ENCODE assay signal across 8 mouse cellular contexts in the genomic region with DNA sequence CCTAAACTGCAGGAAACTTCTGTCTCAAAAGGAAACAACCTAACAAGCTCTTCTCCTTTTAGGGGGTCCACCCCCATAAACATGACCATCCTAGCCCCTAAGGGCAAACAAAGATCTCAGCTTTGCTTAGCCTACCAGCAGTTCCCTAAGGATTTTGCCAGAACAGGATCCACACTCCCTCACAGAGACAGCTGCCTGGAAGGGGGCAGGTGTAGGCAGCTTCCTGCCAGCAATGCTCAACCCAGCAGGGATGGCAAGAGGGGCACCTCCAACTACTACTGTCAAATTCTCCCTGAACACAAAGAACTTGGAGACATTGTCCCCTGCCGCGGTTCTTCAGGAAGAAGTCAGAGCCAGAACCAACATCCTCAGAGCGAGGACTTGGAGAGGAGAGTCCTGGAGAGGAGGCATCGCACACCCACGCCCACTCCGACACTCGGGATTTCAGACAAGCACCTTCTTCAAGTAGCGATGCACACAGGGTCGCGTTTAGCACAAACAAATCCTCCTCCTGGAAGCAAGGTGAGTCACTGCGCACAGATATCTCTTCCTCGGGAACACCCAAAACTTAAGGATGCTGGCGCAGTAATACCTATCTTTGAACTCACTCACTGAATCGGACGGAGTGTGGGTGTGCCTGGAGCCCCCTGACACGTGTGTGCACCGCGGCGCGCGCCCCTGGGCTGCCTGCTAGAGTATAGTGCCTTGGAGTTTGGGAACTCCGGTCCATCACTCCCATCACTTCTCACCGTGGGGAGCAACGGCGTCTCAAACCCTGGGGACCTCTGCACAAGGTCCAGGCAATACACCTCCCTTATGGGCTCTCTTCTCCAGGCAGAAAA. TPM values are rescaled to one million over a fixed set of nuclear protein-coding genes. Genes with fewer than 3 reads are reported as not detected.
DNase-seq lines count a peak whose midpoint lies in the region; ATAC-seq and TF ChIP-seq lines count a peak whose summit lies in the region.

No protein-coding gene starts in this region.

- peak overlapping the region; percentile 72 for H3K9ac ChIP-seq in heart, embryonic 15.5 days
- H3K9ac ChIP-seq in liver, embryonic 15.5 days: no peak overlapping the region; the same call in 1 of the 2 replicates

- TF ChIP-seq CTCF in layer of hippocampus, adult 2 months (conservative IDR thresholded peaks at IDR 0.05): no peak

- ATAC-seq in heart, embryonic 15.5 days (replicated peaks; ENCODE audit: insufficient number of reproducible peaks, insufficient read depth, low FRiP score, low read depth): peak; percentile 26
- ATAC-seq in liver, embryonic 15.5 days (ENCODE audit: insufficient read depth): no peak
- ATAC-seq in megakaryocyte progenitor cell, adult 5-6 weeks (replicated peaks; ENCODE audit: poor library complexity): no peak

- no peak overlapping the region for H3K27ac ChIP-seq in layer of hippocampus, adult 2 months
- H3K27ac ChIP-seq in heart, embryonic 15.5 days: peak overlapping the region; percentile 83
- no peak overlapping the region for H3K27ac ChIP-seq in liver, embryonic 15.5 days (replicated peaks)

- H3K4me2 ChIP-seq in heart, embryonic 15.5 days: peak overlapping the region; percentile 96
- H3K4me2 ChIP-seq in liver, embryonic 15.5 days: peak overlapping the region; percentile 67

- H3K4me3 ChIP-seq in layer of hippocampus, adult 2 months: peak overlapping the region; percentile 66
- H3K4me3 ChIP-seq in heart, embryonic 15.5 days: peak overlapping the region; percentile 77
- H3K4me3 ChIP-seq in liver, embryonic 15.5 days (replicated peaks): peak overlapping the region; percentile 55

- H3K9me3 ChIP-seq in heart, embryonic 15.5 days (replicated peaks): 0 out of 2 replicates have a peak, but pooled peaks cover 4% of the 10 kb centered on the region
- no peaks in the 10 kb centered on the region for H3K9me3 ChIP-seq in liver, embryonic 15.5 days (replicated peaks)

- DNase-seq in layer of hippocampus, adult 2 months (ENCODE audit: low spot score in 2 of 2): no peak
- no peak for DNase-seq in layer of hippocampus, adult 9-11 months
- peak; percentile 52 for DNase-seq in cerebellum, adult 9-10 months
- no peak for DNase-seq in gastrocnemius, postnatal 25 days
- no peak for DNase-seq in adrenal gland, adult 8-10 months

- H3K4me1 ChIP-seq in heart, embryonic 15.5 days (replicated peaks): peaks cover 39% of the 10 kb centered on the region
- no peaks in the 10 kb centered on the region for H3K4me1 ChIP-seq in liver, embryonic 15.5 days (replicated peaks)

- whole genome bisulfite sequencing in heart, embryonic 15.5 days: under 1% methylated on average over 25 of the region's 25 CpGs
- 2% methylated on average over 25 of the region's 25 CpGs for WGBS in liver, embryonic 15.5 days (ENCODE audit: insufficient replicate concordance)

- no peaks in the 10 kb centered on the region for H3K36me3 ChIP-seq in heart, embryonic 15.5 days
- no peaks in the 10 kb centered on the region for H3K36me3 ChIP-seq in liver, embryonic 15.5 days (replicated peaks)

- peaks cover 15% of the 10 kb centered on the region for H3K27me3 ChIP-seq in heart, embryonic 15.5 days
- peaks cover 59% of the 10 kb centered on the region for H3K27me3 ChIP-seq in liver, embryonic 15.5 days

RNA-seq across cellular contexts. Expression of gene Tead4, which starts 1.1 kb away (rescaled TPM):
- under 1 TPM; 0.86 to 0.87 TPM for total RNA-seq in layer of hippocampus, adult 2 months (2021)
- 2.3 and 2.7 TPM in 2 replicates for polyA plus RNA-seq in heart, embryonic 15.5 days (2015; fragmentation: Nextera tagmentation; extraction: Ambion mirVana)
- 0.55 and 0.56 TPM in 2 replicates for polyA plus RNA-seq in liver, embryonic 15.5 days (2015; fragmentation: Nextera tagmentation; extraction: Ambion mirVana)
- total RNA-seq in gastrocnemius, postnatal 25 days (2021): 1 to 10 TPM; 5.9 to 8.6 TPM
- total RNA-seq in adrenal gland, adult 8-10 months (2022): 1 to 10 TPM; 1.3 to 4.1 (median 2.6) TPM
- not detected in 2 replicates for total RNA-seq in megakaryocyte progenitor cell, adult 5-6 weeks (2015)
- not detected in 2 replicates for total RNA-seq in megakaryocyte progenitor cell, adult 5-6 weeks (2017)

RNA-seq across cellular contexts. Expression of gene Tulp3, which starts 56.1 kb away (rescaled TPM):
- 10 to 100 TPM; 23.1 to 24.8 TPM for total RNA-seq in layer of hippocampus, adult 2 months (2021)
- 9.0 and 13.3 TPM in 2 replicates for polyA plus RNA-seq in heart, embryonic 15.5 days (2015; fragmentation: Nextera tagmentation; extraction: Ambion mirVana)
- 1.5 and 1.7 TPM in 2 replicates for polyA plus RNA-seq in liver, embryonic 15.5 days (2015; fragmentation: Nextera tagmentation; extraction: Ambion mirVana)
- total RNA-seq in gastrocnemius, postnatal 25 days (2021): 1 to 10 TPM; 5.7 to 5.9 TPM
- 10 to 100 TPM; 36.4 to 54.3 (median 42.7) TPM for total RNA-seq in adrenal gland, adult 8-10 months (2022)
- total RNA-seq in megakaryocyte progenitor cell, adult 5-6 weeks (2015): 0.12 and 1.3 TPM in 2 replicates
- total RNA-seq in megakaryocyte progenitor cell, adult 5-6 weeks (2017): 0.20 and 0.29 TPM in 2 replicates
